Mouse (Mus musculus): ENCODE measurements around the gene Cpm. TPM values are rescaled to one million over a fixed set of nuclear protein-coding genes. Genes with fewer than 3 reads are reported as not detected.

Cpm gene
- polyA plus RNA-seq, 1 experiment from 2014 or later, result 47.7 TPM

GRCm38 (mm10) chr10:117637745-117638577 is 8.7 kb downstream of the Cpm start:
- Histone ChIP-seq H3K4me1 (ENCODE audit: control insufficient read depth, insufficient read depth, low read length) (peaks cover 6% of the 10 kb centered on the region; the same call in 1 of the 2 replicates), H3K27me3 (replicated peaks; ENCODE audit: control insufficient read depth, insufficient read depth, low read length) (no peaks in the 10 kb centered on the region), H3K36me3 (ENCODE audit: control insufficient read depth, insufficient read depth, low read length) (no peaks in the 10 kb centered on the region), H3K27ac (ENCODE audit: low read length) (no peak overlapping the region), H3K4me2 (ENCODE audit: low read depth, low read length) (no peak overlapping the region), H3K9me3 (ENCODE audit: control insufficient read depth, low read length) (no peaks in the 10 kb centered on the region), H3K4me3 (ENCODE audit: low read length) (no peak overlapping the region), H3K9ac (ENCODE audit: low read depth, low read length) (no peak overlapping the region)
- ATAC-seq, result no peak
- WGBS, result 73% methylated on average over 9 of the region's 9 CpGs

GRCm38 (mm10) chr10:117638578-117639220 is 9.4 kb downstream of the Cpm start:
- Histone ChIP-seq H3K4me3 (ENCODE audit: low read length) (no peak overlapping the region), H3K4me2 (ENCODE audit: low read depth, low read length) (no peak overlapping the region), H3K9me3 (ENCODE audit: control insufficient read depth, low read length) (no peaks in the 10 kb centered on the region), H3K4me1 (ENCODE audit: control insufficient read depth, insufficient read depth, low read length) (peaks cover 10% of the 10 kb centered on the region), H3K27me3 (replicated peaks; ENCODE audit: control insufficient read depth, insufficient read depth, low read length) (no peaks in the 10 kb centered on the region), H3K27ac (ENCODE audit: low read length) (no peak overlapping the region), H3K9ac (ENCODE audit: low read depth, low read length) (no peak overlapping the region), H3K36me3 (ENCODE audit: control insufficient read depth, insufficient read depth, low read length) (no peaks in the 10 kb centered on the region)
- no peak for ATAC-seq
- WGBS, result 89% methylated on average over 7 of the region's 7 CpGs

- Histone ChIP-seq H3K9ac (ENCODE audit: low read depth, low read length) (no peak overlapping the region), H3K27ac (ENCODE audit: low read length) (no peak overlapping the region), H3K9me3 (ENCODE audit: control insufficient read depth, low read length) (no peaks in the 10 kb centered on the region), H3K4me2 (ENCODE audit: low read depth, low read length) (no peak overlapping the region), H3K27me3 (replicated peaks; ENCODE audit: control insufficient read depth, insufficient read depth, low read length) (no peaks in the 10 kb centered on the region), H3K36me3 (ENCODE audit: control insufficient read depth, insufficient read depth, low read length) (no peaks in the 10 kb centered on the region), H3K4me3 (ENCODE audit: low read length) (no peak overlapping the region), H3K4me1 (ENCODE audit: control insufficient read depth, insufficient read depth, low read length) (peaks cover 10% of the 10 kb centered on the region)
- ATAC-seq, result no peak
- WGBS, result 93% methylated on average over 8 of the region's 8 CpGs
These were observed 9.9 kb downstream of the Cpm start for GRCm38 (mm10) chr10:117639221-117639599.

- peak; percentile 83 for ATAC-seq
- Histone ChIP-seq H3K27ac (ENCODE audit: low read length) (peak overlapping the region; percentile 49), H3K9ac (ENCODE audit: low read depth, low read length) (no peak overlapping the region)
These were observed 10.7 kb downstream of the Cpm start for GRCm38 (mm10) chr10:117639899-117640594.

GRCm38 (mm10) chr10:117640595-117641078 is 11.3 kb downstream of the Cpm start:
- no peak overlapping the region for H3K4me3 ChIP-seq (ENCODE audit: low read length)
- H3K9ac ChIP-seq (ENCODE audit: low read depth, low read length), result no peak overlapping the region

More at GRCm38 (mm10) chr10:117639899-117640594, 10.7 kb downstream of the Cpm start:
- 0 out of 2 replicates have a peak overlapping the region, but pooled peaks have one; percentile 8 for H3K4me2 ChIP-seq (ENCODE audit: low read depth, low read length)
- no peaks in the 10 kb centered on the region for H3K36me3 ChIP-seq (ENCODE audit: control insufficient read depth, insufficient read depth, low read length)
- peaks cover 14% of the 10 kb centered on the region for H3K4me1 ChIP-seq (ENCODE audit: control insufficient read depth, insufficient read depth, low read length)
- WGBS, result 45% methylated on average over 21 of the region's 21 CpGs
- H3K9me3 ChIP-seq (ENCODE audit: control insufficient read depth, low read length), result no peaks in the 10 kb centered on the region
- H3K4me3 ChIP-seq (ENCODE audit: low read length), result no peak overlapping the region
- no peaks in the 10 kb centered on the region for H3K27me3 ChIP-seq (replicated peaks; ENCODE audit: control insufficient read depth, insufficient read depth, low read length)

GRCm38 (mm10) chr10:117641400-117642200 is 12.3 kb downstream of the Cpm start:
- H3K4me3 ChIP-seq (ENCODE audit: low read length), result no peak overlapping the region
- H3K27ac ChIP-seq (ENCODE audit: low read length), result no peak overlapping the region
- no peak overlapping the region for H3K4me2 ChIP-seq (ENCODE audit: low read depth, low read length)
- H3K27me3 ChIP-seq (replicated peaks; ENCODE audit: control insufficient read depth, insufficient read depth, low read length), result no peaks in the 10 kb centered on the region
- WGBS, result 66% methylated on average over 20 of the region's 20 CpGs
- no peak overlapping the region; the same call in 1 of the 2 replicates for H3K9ac ChIP-seq (ENCODE audit: low read depth, low read length)
- H3K4me1 ChIP-seq (ENCODE audit: control insufficient read depth, insufficient read depth, low read length), result peaks cover 14% of the 10 kb centered on the region
- H3K36me3 ChIP-seq (ENCODE audit: control insufficient read depth, insufficient read depth, low read length), result no peaks in the 10 kb centered on the region
- no peaks in the 10 kb centered on the region for H3K9me3 ChIP-seq (ENCODE audit: control insufficient read depth, low read length)
- ATAC-seq, result no peak

More at GRCm38 (mm10) chr10:117640595-117641078, 11.3 kb downstream of the Cpm start:
- H3K9me3 ChIP-seq (ENCODE audit: control insufficient read depth, low read length), result no peaks in the 10 kb centered on the region
- H3K27me3 ChIP-seq (replicated peaks; ENCODE audit: control insufficient read depth, insufficient read depth, low read length), result no peaks in the 10 kb centered on the region
- no peak for ATAC-seq
- no peaks in the 10 kb centered on the region for H3K36me3 ChIP-seq (ENCODE audit: control insufficient read depth, insufficient read depth, low read length)
- no peak overlapping the region for H3K4me2 ChIP-seq (ENCODE audit: low read depth, low read length)
- 80% methylated on average over 7 of the region's 7 CpGs for WGBS
- peaks cover 14% of the 10 kb centered on the region for H3K4me1 ChIP-seq (ENCODE audit: control insufficient read depth, insufficient read depth, low read length)
- no peak overlapping the region for H3K27ac ChIP-seq (ENCODE audit: low read length)

GRCm38 (mm10) chr10:117642201-117642450 is 12.8 kb downstream of the Cpm start:
- Histone ChIP-seq H3K4me3 (ENCODE audit: low read length) (no peak overlapping the region), H3K9ac (ENCODE audit: low read depth, low read length) (no peak overlapping the region), H3K27ac (ENCODE audit: low read length) (no peak overlapping the region), H3K4me2 (ENCODE audit: low read depth, low read length) (no peak overlapping the region), H3K4me1 (ENCODE audit: control insufficient read depth, insufficient read depth, low read length) (peaks cover 14% of the 10 kb centered on the region), H3K36me3 (ENCODE audit: control insufficient read depth, insufficient read depth, low read length) (no peaks in the 10 kb centered on the region), H3K27me3 (replicated peaks; ENCODE audit: control insufficient read depth, insufficient read depth, low read length) (no peaks in the 10 kb centered on the region), H3K9me3 (ENCODE audit: control insufficient read depth, low read length) (no peaks in the 10 kb centered on the region)
- ATAC-seq, result no peak
- WGBS, result 82% methylated on average over 9 of the region's 9 CpGs

GRCm38 (mm10) chr10:117642491-117643262 is 13.4 kb downstream of the Cpm start:
- peaks cover 14% of the 10 kb centered on the region for H3K4me1 ChIP-seq (ENCODE audit: control insufficient read depth, insufficient read depth, low read length)
- H3K9ac ChIP-seq (ENCODE audit: low read depth, low read length), result peak overlapping the region; percentile 13; the same call in 1 of the 2 replicates
- no peak for ATAC-seq
- H3K36me3 ChIP-seq (ENCODE audit: control insufficient read depth, insufficient read depth, low read length), result no peaks in the 10 kb centered on the region
- 92% methylated on average over 15 of the region's 15 CpGs for WGBS
- H3K27ac ChIP-seq (ENCODE audit: low read length), result peak overlapping the region; percentile 10; the same call in 1 of the 2 replicates
- no peaks in the 10 kb centered on the region for H3K9me3 ChIP-seq (ENCODE audit: control insufficient read depth, low read length)
- no peak overlapping the region for H3K4me2 ChIP-seq (ENCODE audit: low read depth, low read length)
- no peak overlapping the region for H3K4me3 ChIP-seq (ENCODE audit: low read length)
- H3K27me3 ChIP-seq (replicated peaks; ENCODE audit: control insufficient read depth, insufficient read depth, low read length), result no peaks in the 10 kb centered on the region
